In the genomic region with DNA sequence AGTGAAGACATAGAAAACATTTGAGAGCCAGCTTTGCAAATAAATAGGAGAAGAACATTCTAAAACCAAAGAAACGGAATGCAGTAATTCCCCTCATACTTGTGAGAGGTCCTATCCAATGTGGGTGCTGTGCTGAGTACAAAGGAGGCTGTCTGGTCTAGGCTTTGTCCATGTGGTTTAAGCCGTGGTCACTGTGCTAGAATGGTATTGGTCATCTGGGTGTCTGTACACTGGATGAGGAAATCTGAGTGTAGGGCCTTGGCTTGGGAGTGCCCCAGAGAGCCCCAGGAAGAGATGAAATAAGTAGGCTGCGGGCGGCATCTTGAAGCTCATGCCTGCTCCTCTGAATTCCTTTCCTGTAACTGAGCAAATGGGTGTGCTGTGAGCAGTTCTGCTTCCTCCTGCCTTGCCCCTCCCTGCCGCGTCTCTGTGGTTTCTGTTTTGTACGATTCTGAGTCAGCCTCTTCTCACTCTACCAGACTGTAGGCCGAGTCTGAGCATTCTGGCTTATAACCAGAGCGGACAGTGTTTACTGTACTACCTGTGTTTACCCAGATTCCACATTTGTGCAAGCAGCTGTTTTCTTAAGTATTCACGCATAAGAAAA, we compare ENCODE assay signal across 9 mouse cellular contexts.
DNase-seq lines count a peak whose midpoint lies in the region; ATAC-seq and TF ChIP-seq lines count a peak whose summit lies in the region.
"Had no signal": no experiment of that assay in that cellular context is flagged by ENCODE, and none has a peak within 500 bp of the region (broad histone marks: within the 10 kb centered on the region; RNA-seq: fewer than 3 reads in every experiment).

No protein-coding gene starts in this region.

- no peak overlapping the region for H3K4me3 ChIP-seq in limb, embryonic 15.5 days
- H3K4me3 ChIP-seq in limb, embryonic 10.5 days, result no peak overlapping the region
- H3K4me3 ChIP-seq in kidney, embryonic 16.5 days (ENCODE audit: low read length), result no peak overlapping the region
- H3K4me3 ChIP-seq in thymus, adult 2 months (ENCODE audit: control insufficient read depth, insufficient read depth, low read length), result no peak overlapping the region
- H3K4me3 ChIP-seq: embryonic facial prominence, embryonic 12.5 days had no signal

- no peak for TF ChIP-seq POLR2A in thymus, adult 2 months (IDR thresholded peaks at IDR 0.05; ENCODE audit: control insufficient read depth, extremely low read depth, insufficient read depth, low read length, poor library complexity)

- peaks cover 17% of the 10 kb centered on the region for H3K36me3 ChIP-seq in limb, embryonic 15.5 days
- peaks cover 53% of the 10 kb centered on the region for H3K36me3 ChIP-seq in limb, embryonic 10.5 days
- peaks cover 7% of the 10 kb centered on the region; the same call in 1 of the 2 replicates for H3K36me3 ChIP-seq in kidney, embryonic 16.5 days (ENCODE audit: insufficient read depth, low read length)
- H3K36me3 ChIP-seq in thymus, adult 2 months (ENCODE audit: control insufficient read depth, insufficient read depth, low read length), result no peaks in the 10 kb centered on the region

- no peak for DNase-seq in limb, embryonic 10.5 days (ENCODE audit: low spot score)
- DNase-seq in adipocyte (ENCODE audit: low spot score), result peak; percentile 67
- peak; percentile 63 for DNase-seq in heart, adult 8-10 months (ENCODE audit: low spot score)
- peak; percentile 78 for DNase-seq in thymus, adult 2 months
- no peak for DNase-seq in embryo, embryonic 9.5 days (ENCODE audit: extremely low spot score)

- no peak for TF ChIP-seq CTCF in thymus, adult 2 months (IDR thresholded peaks at IDR 0.05; ENCODE audit: borderline replicate concordance, control insufficient read depth, extremely low read depth, insufficient read depth, low read length, poor library complexity)

- H3K9me3 ChIP-seq in limb, embryonic 15.5 days, result no peaks in the 10 kb centered on the region
- no peaks in the 10 kb centered on the region for H3K9me3 ChIP-seq in limb, embryonic 10.5 days (replicated peaks)
- H3K9me3 ChIP-seq in kidney, embryonic 16.5 days (ENCODE audit: low read length), result no peaks in the 10 kb centered on the region
- H3K9me3 ChIP-seq: embryonic facial prominence, embryonic 12.5 days had no signal

- H3K27me3 ChIP-seq in limb, embryonic 15.5 days, result no peaks in the 10 kb centered on the region
- H3K27me3 ChIP-seq in limb, embryonic 10.5 days (ENCODE audit: low read depth, poor library complexity, severe bottlenecking), result no peaks in the 10 kb centered on the region
- H3K27me3 ChIP-seq in kidney, embryonic 16.5 days (ENCODE audit: insufficient read depth, low read length), result no peaks in the 10 kb centered on the region
- H3K27me3 ChIP-seq in thymus, adult 2 months (ENCODE audit: control insufficient read depth, insufficient read depth, low read length), result no peaks in the 10 kb centered on the region
- H3K27me3 ChIP-seq: embryonic facial prominence, embryonic 12.5 days had no signal

- H3K4me2 ChIP-seq in limb, embryonic 15.5 days, result no peak overlapping the region
- no peak overlapping the region for H3K4me2 ChIP-seq in kidney, embryonic 16.5 days (replicated peaks; ENCODE audit: low read depth, low read length)
- H3K4me2 ChIP-seq: embryonic facial prominence, embryonic 12.5 days had no signal

- H3K4me1 ChIP-seq in limb, embryonic 15.5 days, result peaks cover 5% of the 10 kb centered on the region
- peaks cover 4% of the 10 kb centered on the region; the same call in 1 of the 2 replicates for H3K4me1 ChIP-seq in limb, embryonic 10.5 days
- peaks cover 8% of the 10 kb centered on the region for H3K4me1 ChIP-seq in kidney, embryonic 16.5 days (ENCODE audit: insufficient read depth, low read length)
- peaks cover 17% of the 10 kb centered on the region for H3K4me1 ChIP-seq in thymus, adult 2 months (replicated peaks; ENCODE audit: control insufficient read depth, insufficient read depth, low read length)
- H3K4me1 ChIP-seq: embryonic facial prominence, embryonic 12.5 days had no signal

- no peak overlapping the region for H3K9ac ChIP-seq in limb, embryonic 15.5 days
- no peak overlapping the region for H3K9ac ChIP-seq in kidney, embryonic 16.5 days (replicated peaks; ENCODE audit: low read length)
- H3K9ac ChIP-seq: embryonic facial prominence, embryonic 12.5 days had no signal

- WGBS in limb, embryonic 15.5 days, result 72% methylated on average over 10 of the region's 10 CpGs
- WGBS in limb, embryonic 10.5 days, result 88% methylated on average over 10 of the region's 10 CpGs
- 77% methylated on average over 10 of the region's 10 CpGs for WGBS in kidney, embryonic 16.5 days
- WGBS in thymus, adult 2 months, result 9% methylated on average over 10 of the region's 10 CpGs

- H3K27ac ChIP-seq in limb, embryonic 15.5 days, result peak overlapping the region; percentile 29
- H3K27ac ChIP-seq in limb, embryonic 10.5 days, result no peak overlapping the region
- peak overlapping the region; percentile 17; the same call in 1 of the 2 replicates for H3K27ac ChIP-seq in kidney, embryonic 16.5 days (ENCODE audit: low read length)
- peak overlapping the region; percentile 75 for H3K27ac ChIP-seq in thymus, adult 2 months (ENCODE audit: control insufficient read depth, insufficient read depth, low read length)
- H3K27ac ChIP-seq: embryonic facial prominence, embryonic 12.5 days had no signal

- 0 out of 2 replicates have a peak, but pooled peaks have one; percentile 61 for ATAC-seq in limb, embryonic 15.5 days (ENCODE audit: insufficient number of reproducible peaks, low FRiP score, low TSS enrichment, low read depth)
- no peak for ATAC-seq in kidney, embryonic 16.5 days (ENCODE audit: low FRiP score, low TSS enrichment)
- peak; percentile 97 for ATAC-seq in megakaryocyte, adult 5-6 weeks (ENCODE audit: poor library complexity, severe bottlenecking)

Comparison
In these comparisons a context has a peak if more than half of its experiments do, and no peak if none do; other contexts are left out.
1. DNase-seq: peak in adipocyte (single experiment), heart, adult 8-10 months (single experiment) and thymus, adult 2 months (single experiment); none in limb, embryonic 10.5 days (single experiment) and embryo, embryonic 9.5 days (single experiment).